Mouse (Mus musculus): ENCODE measurements around the gene Mef2b.

- TF ChIP-seq CTCF (conservative IDR thresholded peaks at IDR 0.05; ENCODE audit: low read length) (no peak), POU5F1 (IDR thresholded peaks at IDR 0.05; ENCODE audit: borderline replicate concordance, low read length) (no peak), NANOG (IDR thresholded peaks at IDR 0.05; ENCODE audit: borderline replicate concordance, low read length) (no peak)
Measured at GRCm38 (mm10) chr8:70150158-70150557, 10.6 kb downstream of the Mef2b start.

All from E14TG2a.4 (cell line).